Mouse (Mus musculus): Measurements from ENCODE around the gene Acer3. TPM values are rescaled to one million over a fixed set of nuclear protein-coding genes. Genes with fewer than 3 reads are reported as not detected.

Acer3 gene
- polyA plus RNA-seq, 2 experiments = 23.6 to 35.7 TPM

GRCm38 (mm10) chr7:98309219-98310030 lies 11.6 kb downstream of the Acer3 start:
- WGBS = under 1% methylated on average over 50 of the region's 53 CpGs

GRCm38 (mm10) chr7:98308607-98309218 lies 12.3 kb downstream of the Acer3 start:
- Histone ChIP-seq H3K4me2 (replicated peaks; ENCODE audit: low read depth, low read length, severe bottlenecking) (peak overlapping the region; percentile 88), H3K9ac (ENCODE audit: low read depth, low read length, severe bottlenecking) (peak overlapping the region; percentile 80), H3K4me1 (ENCODE audit: control insufficient read depth, insufficient read depth, low read length) (peaks cover 11% of the 10 kb centered on the region), H3K36me3 (ENCODE audit: control insufficient read depth, insufficient read depth, low read length) (no peaks in the 10 kb centered on the region), H3K27me3 (ENCODE audit: control insufficient read depth, insufficient read depth, low read length) (no peaks in the 10 kb centered on the region), H3K27ac (replicated peaks; ENCODE audit: low read depth, low read length) (peak overlapping the region; percentile 73), H3K9me3 (ENCODE audit: control insufficient read depth, low read length) (no peaks in the 10 kb centered on the region), H3K4me3 (replicated peaks; ENCODE audit: low read length) (peak overlapping the region; percentile 77)
- peak; percentile 47 for ATAC-seq (ENCODE audit: low FRiP score, low read depth)
- no peak for TF ChIP-seq POLR2A (IDR thresholded peaks at IDR 0.05; ENCODE audit: borderline replicate concordance, extremely low read depth, insufficient read depth, insufficient read length)
- no peak for DNase-seq (ENCODE audit: low spot score)
- 0% methylated on average over 33 of the region's 33 CpGs for WGBS

More at GRCm38 (mm10) chr7:98309219-98310030, 11.6 kb downstream of the Acer3 start:
- DNase-seq (ENCODE audit: low spot score) (peak; percentile 97), ATAC-seq (ENCODE audit: low FRiP score, low read depth) (peak; percentile 99)
- H3K27ac ChIP-seq (replicated peaks; ENCODE audit: low read depth, low read length) = peak overlapping the region; percentile 73
- TF ChIP-seq POLR2A (IDR thresholded peaks at IDR 0.05; ENCODE audit: borderline replicate concordance, extremely low read depth, insufficient read depth, insufficient read length) = peak; percentile 98
- no peaks in the 10 kb centered on the region for H3K9me3 ChIP-seq (ENCODE audit: control insufficient read depth, low read length)
- peak overlapping the region; percentile 80 for H3K9ac ChIP-seq (ENCODE audit: low read depth, low read length, severe bottlenecking)
- H3K27me3 ChIP-seq (ENCODE audit: control insufficient read depth, insufficient read depth, low read length) = no peaks in the 10 kb centered on the region
- no peaks in the 10 kb centered on the region for H3K36me3 ChIP-seq (ENCODE audit: control insufficient read depth, insufficient read depth, low read length)
- peak overlapping the region; percentile 77 for H3K4me3 ChIP-seq (replicated peaks; ENCODE audit: low read length)
- peaks cover 11% of the 10 kb centered on the region for H3K4me1 ChIP-seq (ENCODE audit: control insufficient read depth, insufficient read depth, low read length)
- peak overlapping the region; percentile 88 for H3K4me2 ChIP-seq (replicated peaks; ENCODE audit: low read depth, low read length, severe bottlenecking)

DNA sequence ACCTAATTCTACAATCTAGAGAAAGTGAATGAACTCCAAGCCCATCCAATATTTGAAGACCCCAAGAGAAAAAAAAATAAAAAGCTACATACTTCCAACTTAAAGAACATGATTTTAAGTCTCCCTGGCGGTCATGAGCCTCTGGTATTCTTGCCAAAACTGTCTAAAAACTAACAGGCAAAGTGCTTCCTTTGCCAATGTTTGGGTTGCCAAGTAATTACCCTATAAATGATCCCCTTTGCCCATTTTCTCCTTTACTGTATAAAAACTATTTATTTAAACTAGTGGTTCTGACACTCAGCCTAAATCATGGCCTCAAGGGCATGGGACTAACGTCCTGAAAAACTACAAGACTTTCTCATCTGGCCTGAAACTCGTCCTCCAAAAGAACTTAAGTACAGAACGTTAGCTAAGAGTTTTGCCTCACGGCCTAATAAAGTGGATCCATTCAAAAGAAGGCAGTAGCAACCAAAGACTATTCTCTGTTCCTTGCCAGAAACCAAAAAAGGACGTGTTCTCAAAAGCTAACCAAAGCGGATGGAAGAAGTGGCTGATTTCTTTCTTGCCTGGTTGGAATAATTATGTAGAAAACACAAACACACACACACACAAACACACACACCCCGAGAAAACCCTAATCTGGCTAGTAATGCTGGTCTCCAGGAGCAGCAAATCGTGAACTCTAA lies 12.9 kb downstream of the Acer3 start:
- TF ChIP-seq POLR2A (IDR thresholded peaks at IDR 0.05; ENCODE audit: borderline replicate concordance, extremely low read depth, insufficient read depth, insufficient read length) = no peak
- DNase-seq (ENCODE audit: low spot score) (no peak), ATAC-seq (ENCODE audit: low FRiP score, low read depth) (no peak)
- Histone ChIP-seq H3K9ac (ENCODE audit: low read depth, low read length, severe bottlenecking) (peak overlapping the region; percentile 80), H3K4me1 (ENCODE audit: control insufficient read depth, insufficient read depth, low read length) (peaks cover 11% of the 10 kb centered on the region), H3K27me3 (ENCODE audit: control insufficient read depth, insufficient read depth, low read length) (no peaks in the 10 kb centered on the region), H3K36me3 (ENCODE audit: control insufficient read depth, insufficient read depth, low read length) (no peaks in the 10 kb centered on the region), H3K4me2 (replicated peaks; ENCODE audit: low read depth, low read length, severe bottlenecking) (peak overlapping the region; percentile 88), H3K27ac (replicated peaks; ENCODE audit: low read depth, low read length) (no peak overlapping the region), H3K4me3 (replicated peaks; ENCODE audit: low read length) (peak overlapping the region; percentile 77), H3K9me3 (ENCODE audit: control insufficient read depth, low read length) (no peaks in the 10 kb centered on the region)
- 36% methylated on average over 9 of the region's 9 CpGs for WGBS

DNA sequence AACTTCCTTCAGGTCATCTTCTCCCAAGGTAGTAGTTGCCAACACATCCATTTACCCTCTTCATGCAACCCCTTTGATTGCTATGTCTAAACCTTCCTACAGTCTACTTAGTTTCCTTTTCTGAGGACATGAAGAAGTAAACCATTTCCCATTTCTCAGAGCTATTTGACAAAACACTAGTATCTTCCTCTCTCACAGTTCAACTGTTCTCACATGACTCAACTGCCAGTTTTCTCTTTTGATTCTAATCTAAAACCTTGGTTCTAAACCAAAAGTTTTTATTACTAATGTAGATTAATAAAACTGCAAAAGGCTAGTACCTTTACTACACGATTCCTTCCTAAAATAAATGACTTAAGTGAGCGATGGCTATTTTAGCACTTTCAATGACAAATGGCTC lies 13.6 kb downstream of the Acer3 start:
- no peak overlapping the region for H3K4me2 ChIP-seq (replicated peaks; ENCODE audit: low read depth, low read length, severe bottlenecking)
- no peak for TF ChIP-seq POLR2A (IDR thresholded peaks at IDR 0.05; ENCODE audit: borderline replicate concordance, extremely low read depth, insufficient read depth, insufficient read length)

GRCm38 (mm10) chr7:98292901-98293300 lies 28.1 kb downstream of the Acer3 start:
- H3K9ac ChIP-seq (ENCODE audit: low read depth, low read length, severe bottlenecking) = no peak overlapping the region
- no peak overlapping the region for H3K27ac ChIP-seq (replicated peaks; ENCODE audit: low read depth, low read length)
- H3K9me3 ChIP-seq (ENCODE audit: control insufficient read depth, low read length) = no peaks in the 10 kb centered on the region
- DNase-seq (ENCODE audit: low spot score) (no peak), ATAC-seq (ENCODE audit: low FRiP score, low read depth) (no peak)
- H3K36me3 ChIP-seq (ENCODE audit: control insufficient read depth, insufficient read depth, low read length) = no peaks in the 10 kb centered on the region
- 93% methylated on average over 1 of the region's 1 CpGs for WGBS
- no peaks in the 10 kb centered on the region for H3K4me1 ChIP-seq (ENCODE audit: control insufficient read depth, insufficient read depth, low read length)
- TF ChIP-seq POLR2A (IDR thresholded peaks at IDR 0.05; ENCODE audit: borderline replicate concordance, extremely low read depth, insufficient read depth, insufficient read length) = no peak
- no peak overlapping the region for H3K4me3 ChIP-seq (replicated peaks; ENCODE audit: low read length)
- H3K4me2 ChIP-seq (replicated peaks; ENCODE audit: low read depth, low read length, severe bottlenecking) = no peak overlapping the region
- no peaks in the 10 kb centered on the region for H3K27me3 ChIP-seq (ENCODE audit: control insufficient read depth, insufficient read depth, low read length)

More for the DNA sequence above, 13.6 kb downstream of the Acer3 start:
- Histone ChIP-seq H3K9me3 (ENCODE audit: control insufficient read depth, low read length) (no peaks in the 10 kb centered on the region), H3K36me3 (ENCODE audit: control insufficient read depth, insufficient read depth, low read length) (no peaks in the 10 kb centered on the region), H3K4me1 (ENCODE audit: control insufficient read depth, insufficient read depth, low read length) (peaks cover 11% of the 10 kb centered on the region), H3K27ac (replicated peaks; ENCODE audit: low read depth, low read length) (no peak overlapping the region), H3K27me3 (ENCODE audit: control insufficient read depth, insufficient read depth, low read length) (no peaks in the 10 kb centered on the region), H3K4me3 (replicated peaks; ENCODE audit: low read length) (no peak overlapping the region), H3K9ac (ENCODE audit: low read depth, low read length, severe bottlenecking) (no peak overlapping the region)
- WGBS = 75% methylated on average over 2 of the region's 2 CpGs
- DNase-seq (ENCODE audit: low spot score) (no peak), ATAC-seq (ENCODE audit: low FRiP score, low read depth) (no peak)
